Mouse (Mus musculus): ENCODE results near the gene Olfr578. TPM values are rescaled to one million over a fixed set of nuclear protein-coding genes. Genes with fewer than 3 reads are reported as not detected.

The Olfr578 gene
- polyA plus RNA-seq (2015; fragmentation: Nextera tagmentation; extraction: Ambion mirVana) = not detected in 2 replicates

GRCm38 (mm10) chr7:102989224-102989623 is at the start of gene Olfr578:
TSS of gene Olfr578 (minus strand) at chr7:102989324.
- H3K9me3 ChIP-seq (ENCODE audit: control insufficient read depth, low read length) = no peaks in the 10 kb centered on the region
- H3K27ac ChIP-seq (ENCODE audit: low read length) = no peak within 1 kb of the TSS
- no peaks in the 10 kb centered on the region for H3K27me3 ChIP-seq (replicated peaks; ENCODE audit: control insufficient read depth, insufficient read depth, low read length)
- no peak within 1 kb of the TSS for H3K9ac ChIP-seq (replicated peaks; ENCODE audit: low read depth, low read length)
- H3K36me3 ChIP-seq (ENCODE audit: control insufficient read depth, insufficient read depth) = no peaks in the 10 kb centered on the region
- WGBS = 78% methylated on average over 3 of the region's 3 CpGs
- no peak within 1 kb of the TSS for H3K4me2 ChIP-seq (ENCODE audit: low read length)
- no peak for ATAC-seq
- H3K4me3 ChIP-seq (replicated peaks; ENCODE audit: low read length) = no peak within 1 kb of the TSS
- H3K4me1 ChIP-seq (replicated peaks; ENCODE audit: control insufficient read depth, insufficient read depth, low read length) = no peaks in the 10 kb centered on the region

- Histone ChIP-seq H3K4me3 (replicated peaks; ENCODE audit: low read length) (no peak within 1 kb of the TSS), H3K36me3 (ENCODE audit: control insufficient read depth, insufficient read depth) (no peaks in the 10 kb centered on the region), H3K4me1 (replicated peaks; ENCODE audit: control insufficient read depth, insufficient read depth, low read length) (no peaks in the 10 kb centered on the region), H3K9me3 (ENCODE audit: control insufficient read depth, low read length) (no peaks in the 10 kb centered on the region), H3K4me2 (ENCODE audit: low read length) (no peak within 1 kb of the TSS), H3K27ac (ENCODE audit: low read length) (no peak within 1 kb of the TSS), H3K9ac (replicated peaks; ENCODE audit: low read depth, low read length) (no peak within 1 kb of the TSS), H3K27me3 (replicated peaks; ENCODE audit: control insufficient read depth, insufficient read depth, low read length) (no peaks in the 10 kb centered on the region)
- no peak for ATAC-seq
These were observed 48.6 kb upstream of the Olfr578 start, which contains the start of gene Olfr582 for GRCm38 (mm10) chr7:103037724-103038123. TSS of gene Olfr582 (plus strand) at chr7:103038024.

GRCm38 (mm10) chr7:102975843-102976242 is 13.3 kb downstream of the Olfr578 start, which contains the start of gene Olfr577:
TSS of gene Olfr577 (minus strand) at chr7:102975943.
- WGBS = 87% methylated on average over 2 of the region's 2 CpGs
- H3K4me2 ChIP-seq (ENCODE audit: low read length) = no peak within 1 kb of the TSS
- H3K9ac ChIP-seq (replicated peaks; ENCODE audit: low read depth, low read length) = no peak within 1 kb of the TSS
- ATAC-seq = no peak
- no peak within 1 kb of the TSS for H3K27ac ChIP-seq (ENCODE audit: low read length)
- no peaks in the 10 kb centered on the region for H3K27me3 ChIP-seq (replicated peaks; ENCODE audit: control insufficient read depth, insufficient read depth, low read length)
- H3K4me1 ChIP-seq (replicated peaks; ENCODE audit: control insufficient read depth, insufficient read depth, low read length) = no peaks in the 10 kb centered on the region
- H3K9me3 ChIP-seq (ENCODE audit: control insufficient read depth, low read length) = no peaks in the 10 kb centered on the region
- H3K4me3 ChIP-seq (replicated peaks; ENCODE audit: low read length) = no peak within 1 kb of the TSS
- no peaks in the 10 kb centered on the region for H3K36me3 ChIP-seq (ENCODE audit: control insufficient read depth, insufficient read depth)

- Histone ChIP-seq H3K9me3 (ENCODE audit: control insufficient read depth, low read length) (no peaks in the 10 kb centered on the region), H3K36me3 (ENCODE audit: control insufficient read depth, insufficient read depth) (no peaks in the 10 kb centered on the region), H3K9ac (replicated peaks; ENCODE audit: low read depth, low read length) (no peak overlapping the region), H3K4me3 (replicated peaks; ENCODE audit: low read length) (no peak overlapping the region), H3K4me2 (ENCODE audit: low read length) (no peak overlapping the region), H3K27me3 (replicated peaks; ENCODE audit: control insufficient read depth, insufficient read depth, low read length) (no peaks in the 10 kb centered on the region), H3K4me1 (replicated peaks; ENCODE audit: control insufficient read depth, insufficient read depth, low read length) (no peaks in the 10 kb centered on the region), H3K27ac (ENCODE audit: low read length) (no peak overlapping the region)
- WGBS = 45% methylated on average over 1 of the region's 1 CpGs
- ATAC-seq = no peak
These were observed 14.7 kb downstream of the Olfr578 start for GRCm38 (mm10) chr7:102974399-102974798.

GRCm38 (mm10) chr7:102962360-102962759 is 26.8 kb downstream of the Olfr578 start, which contains the start of gene Olfr576:
TSS of gene Olfr576 (plus strand) at chr7:102962660.
- Histone ChIP-seq H3K4me2 (ENCODE audit: low read length) (no peak within 1 kb of the TSS), H3K27ac (ENCODE audit: low read length) (no peak within 1 kb of the TSS), H3K36me3 (ENCODE audit: control insufficient read depth, insufficient read depth) (no peaks in the 10 kb centered on the region), H3K9ac (replicated peaks; ENCODE audit: low read depth, low read length) (no peak within 1 kb of the TSS), H3K27me3 (replicated peaks; ENCODE audit: control insufficient read depth, insufficient read depth, low read length) (no peaks in the 10 kb centered on the region), H3K4me1 (replicated peaks; ENCODE audit: control insufficient read depth, insufficient read depth, low read length) (no peaks in the 10 kb centered on the region), H3K9me3 (ENCODE audit: control insufficient read depth, low read length) (no peaks in the 10 kb centered on the region), H3K4me3 (replicated peaks; ENCODE audit: low read length) (no peak within 1 kb of the TSS)
- WGBS = 76% methylated on average over 2 of the region's 2 CpGs
- no peak for ATAC-seq

- no peak within 1 kb of the TSS for H3K27ac ChIP-seq (ENCODE audit: low read length)
- no peak within 1 kb of the TSS for H3K4me3 ChIP-seq (replicated peaks; ENCODE audit: low read length)
- H3K9ac ChIP-seq (replicated peaks; ENCODE audit: low read depth, low read length) = no peak within 1 kb of the TSS
- ATAC-seq = no peak
- WGBS = 70% methylated on average over 1 of the region's 1 CpGs
- no peaks in the 10 kb centered on the region for H3K27me3 ChIP-seq (replicated peaks; ENCODE audit: control insufficient read depth, insufficient read depth, low read length)
- no peaks in the 10 kb centered on the region for H3K9me3 ChIP-seq (ENCODE audit: control insufficient read depth, low read length)
- H3K4me2 ChIP-seq (ENCODE audit: low read length) = no peak within 1 kb of the TSS
- H3K36me3 ChIP-seq (ENCODE audit: control insufficient read depth, insufficient read depth) = no peaks in the 10 kb centered on the region
- H3K4me1 ChIP-seq (replicated peaks; ENCODE audit: control insufficient read depth, insufficient read depth, low read length) = no peaks in the 10 kb centered on the region
These were observed 30.5 kb downstream of the Olfr578 start, which contains the start of gene Olfr575 for GRCm38 (mm10) chr7:102958593-102958992. TSS of gene Olfr575 (minus strand) at chr7:102958775.

GRCm38 (mm10) chr7:102958137-102958536 is 31.0 kb downstream of the Olfr578 start:
- no peak overlapping the region for H3K9ac ChIP-seq (replicated peaks; ENCODE audit: low read depth, low read length)
- no peak for ATAC-seq

GRCm38 (mm10) chr7:102950732-102951131 is 38.4 kb downstream of the Olfr578 start:
- Histone ChIP-seq H3K27ac (ENCODE audit: low read length) (no peak overlapping the region), H3K36me3 (ENCODE audit: control insufficient read depth, insufficient read depth) (no peaks in the 10 kb centered on the region), H3K4me3 (replicated peaks; ENCODE audit: low read length) (no peak overlapping the region), H3K4me1 (replicated peaks; ENCODE audit: control insufficient read depth, insufficient read depth, low read length) (no peaks in the 10 kb centered on the region), H3K9me3 (ENCODE audit: control insufficient read depth, low read length) (no peaks in the 10 kb centered on the region), H3K4me2 (ENCODE audit: low read length) (no peak overlapping the region), H3K27me3 (replicated peaks; ENCODE audit: control insufficient read depth, insufficient read depth, low read length) (no peaks in the 10 kb centered on the region), H3K9ac (replicated peaks; ENCODE audit: low read depth, low read length) (no peak overlapping the region)
- 83% methylated on average over 1 of the region's 1 CpGs for WGBS
- no peak for ATAC-seq

More at GRCm38 (mm10) chr7:102958137-102958536, 31.0 kb downstream of the Olfr578 start:
- Histone ChIP-seq H3K9me3 (ENCODE audit: control insufficient read depth, low read length) (no peaks in the 10 kb centered on the region), H3K4me3 (replicated peaks; ENCODE audit: low read length) (no peak overlapping the region), H3K27ac (ENCODE audit: low read length) (no peak overlapping the region), H3K27me3 (replicated peaks; ENCODE audit: control insufficient read depth, insufficient read depth, low read length) (no peaks in the 10 kb centered on the region), H3K4me1 (replicated peaks; ENCODE audit: control insufficient read depth, insufficient read depth, low read length) (no peaks in the 10 kb centered on the region), H3K36me3 (ENCODE audit: control insufficient read depth, insufficient read depth) (no peaks in the 10 kb centered on the region), H3K4me2 (ENCODE audit: low read length) (no peak overlapping the region)
- WGBS = 77% methylated on average over 3 of the region's 3 CpGs

- Histone ChIP-seq H3K27me3 (replicated peaks; ENCODE audit: control insufficient read depth, insufficient read depth, low read length) (no peaks in the 10 kb centered on the region), H3K4me2 (ENCODE audit: low read length) (no peak within 1 kb of the TSS), H3K4me1 (replicated peaks; ENCODE audit: control insufficient read depth, insufficient read depth, low read length) (no peaks in the 10 kb centered on the region), H3K36me3 (ENCODE audit: control insufficient read depth, insufficient read depth) (no peaks in the 10 kb centered on the region), H3K27ac (ENCODE audit: low read length) (no peak within 1 kb of the TSS), H3K9me3 (ENCODE audit: control insufficient read depth, low read length) (no peaks in the 10 kb centered on the region), H3K9ac (replicated peaks; ENCODE audit: low read depth, low read length) (no peak within 1 kb of the TSS), H3K4me3 (replicated peaks; ENCODE audit: low read length) (no peak within 1 kb of the TSS)
- ATAC-seq = no peak
- 100% methylated on average over 1 of the region's 1 CpGs for WGBS
These were observed 41.0 kb downstream of the Olfr578 start, which contains the start of gene Olfr574 for GRCm38 (mm10) chr7:102948167-102948566. TSS of gene Olfr574 (plus strand) at chr7:102948467.

GRCm38 (mm10) chr7:102943417-102943816 is 45.7 kb downstream of the Olfr578 start:
- ATAC-seq = no peak

More at GRCm38 (mm10) chr7:102943417-102943816, 45.7 kb downstream of the Olfr578 start:
- H3K4me3 ChIP-seq (replicated peaks; ENCODE audit: low read length) = no peak overlapping the region
- no peaks in the 10 kb centered on the region for H3K4me1 ChIP-seq (replicated peaks; ENCODE audit: control insufficient read depth, insufficient read depth, low read length)
- no peaks in the 10 kb centered on the region for H3K36me3 ChIP-seq (ENCODE audit: control insufficient read depth, insufficient read depth)
- no peaks in the 10 kb centered on the region for H3K27me3 ChIP-seq (replicated peaks; ENCODE audit: control insufficient read depth, insufficient read depth, low read length)
- no peak overlapping the region for H3K27ac ChIP-seq (ENCODE audit: low read length)
- 100% methylated on average over 1 of the region's 1 CpGs for WGBS
- H3K4me2 ChIP-seq (ENCODE audit: low read length) = no peak overlapping the region
- no peaks in the 10 kb centered on the region for H3K9me3 ChIP-seq (ENCODE audit: control insufficient read depth, low read length)
- H3K9ac ChIP-seq (replicated peaks; ENCODE audit: low read depth, low read length) = no peak overlapping the region

Data from forebrain, embryonic 16.5 days (tissue).